Mouse (Mus musculus): ENCODE results near the gene Yeats4.
"Not testable (repeated sequence)": the region's sequence is repeated elsewhere in the genome, so short reads cannot be mapped to it uniquely, and the experiment has no call there.

The Yeats4 gene

DNA sequence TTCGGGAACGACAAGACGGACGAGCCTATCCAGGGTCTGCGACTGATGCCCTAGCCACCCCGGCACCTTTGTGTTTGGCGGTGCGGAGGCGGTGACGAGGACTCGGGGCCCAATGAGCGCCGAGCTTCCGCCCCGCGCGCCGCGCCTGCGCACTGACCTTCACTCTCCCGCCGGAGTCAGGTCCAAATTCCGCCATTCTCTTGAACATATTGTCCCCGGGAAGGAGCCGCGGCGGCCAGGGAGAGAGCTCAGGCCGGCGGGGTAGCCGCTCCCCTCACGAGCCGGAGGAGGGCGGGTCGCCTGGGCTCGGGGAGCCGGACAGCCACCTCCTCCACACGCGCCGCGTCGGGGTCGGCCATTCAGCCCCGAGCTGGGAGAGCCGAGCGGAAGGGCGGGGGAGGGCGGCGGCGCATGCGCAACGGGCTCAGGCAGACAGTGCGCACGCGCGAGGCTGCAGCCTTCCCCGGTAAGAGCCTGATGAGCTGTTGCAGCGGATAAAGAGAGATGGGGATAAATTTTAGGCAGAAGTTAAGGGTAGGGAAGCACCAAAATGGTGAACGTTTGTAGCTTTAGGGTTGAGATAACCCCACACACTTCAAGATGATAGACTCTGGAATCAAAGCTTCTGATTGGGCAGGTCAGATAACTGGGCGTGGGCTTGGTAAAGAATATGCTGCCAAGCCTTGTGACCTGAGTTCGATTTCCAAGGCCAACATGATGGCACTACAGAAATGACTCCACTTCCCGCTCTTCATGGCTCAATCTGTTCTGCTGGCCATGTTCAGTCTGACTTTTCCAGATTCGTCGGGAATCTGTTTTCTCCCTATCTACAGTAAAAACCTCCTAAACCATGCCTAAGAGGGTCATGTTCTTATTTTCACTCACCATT, at the start of gene Yeats4:
TSS of gene Yeats4 (minus strand) at position 406 of the 889 bp plus-strand sequence.
- peak; percentile 98 for DNase-seq (ENCODE audit: low read depth, low spot score)

- peak; percentile 32 for DNase-seq (ENCODE audit: low read depth, low spot score)
Measured at GRCm38 (mm10) chr10:117272023-117272422, 47.7 kb upstream of the Yeats4 start.

GRCm38 (mm10) chr10:117259870-117260269, 35.6 kb upstream of the Yeats4 start:
- DNase-seq (ENCODE audit: low read depth, low spot score): no peak

DNA sequence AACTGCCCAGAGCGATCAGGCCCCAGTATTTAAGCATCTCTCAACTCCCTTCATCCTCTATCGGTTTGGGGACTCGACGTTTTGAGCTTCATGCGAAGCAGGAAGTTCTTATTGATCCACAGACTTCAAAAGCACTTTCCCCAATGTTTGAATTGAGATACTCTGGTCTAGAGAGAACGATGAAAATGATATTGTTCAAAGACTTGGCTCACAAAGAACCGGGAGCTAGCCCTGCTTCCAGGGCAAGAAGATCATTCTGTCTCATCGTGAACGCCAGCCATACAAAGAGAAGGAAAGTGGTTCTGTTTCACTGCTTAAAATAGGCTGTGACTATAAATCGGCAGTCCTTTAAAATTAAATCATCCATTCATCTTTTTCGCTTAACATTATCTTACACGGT, 14.3 kb upstream of the Yeats4 start, which contains the start of gene 9530003J23Rik:
TSS of gene 9530003J23Rik (minus strand) at position 101 of the 400 bp plus-strand sequence.
- DNase-seq (ENCODE audit: low read depth, low spot score): no peak

DNA sequence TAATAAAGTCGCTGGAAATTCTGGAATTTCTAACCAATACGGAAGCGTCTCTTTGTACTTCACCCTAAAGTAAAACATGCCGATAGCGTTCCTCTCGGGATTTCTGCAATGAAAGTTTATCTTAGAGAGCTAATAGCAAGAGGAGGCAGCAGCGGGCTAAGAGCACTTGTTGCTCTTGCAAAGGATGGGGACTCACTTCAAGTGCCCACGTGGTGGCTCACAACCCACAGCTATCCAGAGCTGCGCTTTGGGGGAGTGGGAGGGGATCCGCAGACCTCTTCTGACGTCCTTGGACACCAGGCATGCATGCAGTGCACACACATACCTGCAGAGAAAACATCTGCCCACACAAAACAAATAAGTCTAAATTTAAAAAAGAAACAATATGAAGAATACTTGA, 11.6 kb upstream of the Yeats4 start:
- no peak for DNase-seq (ENCODE audit: low read depth, low spot score)

DNA sequence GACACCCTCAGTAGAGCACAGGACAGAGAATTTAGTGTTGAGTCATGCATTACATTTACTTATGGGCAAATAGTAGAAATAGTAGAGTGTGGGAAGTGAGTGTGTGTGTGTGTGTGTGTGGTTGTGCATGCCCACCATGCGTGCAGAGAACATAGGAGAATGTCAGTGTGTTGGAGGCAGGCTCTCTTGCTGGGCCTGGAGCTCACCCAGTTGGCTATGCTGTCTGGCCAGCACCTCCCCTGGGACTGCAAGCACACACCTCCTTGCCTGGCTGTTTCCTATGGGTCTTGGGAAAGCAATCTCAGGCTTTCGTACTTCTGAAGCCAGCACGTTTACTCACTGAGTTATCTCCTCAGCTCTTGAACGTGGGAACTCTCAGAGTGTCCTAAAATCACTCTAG, 10.5 kb upstream of the Yeats4 start:
- DNase-seq (ENCODE audit: low read depth, low spot score): no peak

GRCm38 (mm10) chr10:117229826-117230225, 5.5 kb upstream of the Yeats4 start:
- DNase-seq (ENCODE audit: low read depth, low spot score): no peak

- no peak for DNase-seq (ENCODE audit: low read depth, low spot score)
Measured at GRCm38 (mm10) chr10:117226002-117226401, 1.7 kb upstream of the Yeats4 start.

GRCm38 (mm10) chr10:117225094-117225493, 787 bp upstream of the Yeats4 start:
- DNase-seq (ENCODE audit: low read depth, low spot score): peak; percentile 66

DNA sequence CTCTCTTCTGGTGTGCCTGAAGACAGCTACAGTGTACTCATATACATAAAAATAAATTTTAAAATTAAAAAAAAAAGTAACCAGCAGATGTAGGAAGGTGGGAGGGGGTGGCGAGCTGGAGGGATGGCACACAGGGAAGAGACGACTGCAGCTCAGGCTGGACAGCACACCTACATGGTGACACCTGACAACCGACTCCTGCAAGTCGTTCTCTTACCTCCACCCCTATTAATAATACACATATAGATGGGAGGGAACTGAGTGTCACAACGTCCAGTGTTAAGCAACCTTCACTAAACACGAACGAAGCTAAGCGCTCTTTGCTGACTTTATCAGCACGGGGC, 577 bp downstream of the Yeats4 start:
- DNase-seq (ENCODE audit: low read depth, low spot score): no peak

DNA sequence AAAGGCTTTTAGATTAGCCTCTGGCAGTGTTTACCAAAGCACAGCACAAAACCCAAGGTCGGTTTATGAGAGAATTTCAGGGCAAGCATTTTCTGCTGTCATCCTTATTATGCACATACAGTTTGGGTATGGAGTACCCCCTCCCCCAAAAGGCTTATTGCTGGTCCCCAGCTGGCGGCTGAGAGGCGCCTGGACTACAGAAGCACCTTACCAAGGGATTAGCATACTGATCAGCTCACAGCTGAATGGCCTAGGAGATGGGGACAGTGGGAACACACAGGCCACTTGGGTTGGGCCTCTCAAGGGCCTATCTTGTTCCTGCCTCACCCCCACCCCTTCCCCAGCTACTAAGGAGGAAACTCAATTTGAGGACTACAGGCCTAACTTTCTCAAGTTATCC, 1.5 kb downstream of the Yeats4 start:
- no peak for DNase-seq (ENCODE audit: low read depth, low spot score)

- no peak for DNase-seq (ENCODE audit: low read depth, low spot score)
Measured at GRCm38 (mm10) chr10:117218351-117218750, 6.0 kb downstream of the Yeats4 start.

DNA sequence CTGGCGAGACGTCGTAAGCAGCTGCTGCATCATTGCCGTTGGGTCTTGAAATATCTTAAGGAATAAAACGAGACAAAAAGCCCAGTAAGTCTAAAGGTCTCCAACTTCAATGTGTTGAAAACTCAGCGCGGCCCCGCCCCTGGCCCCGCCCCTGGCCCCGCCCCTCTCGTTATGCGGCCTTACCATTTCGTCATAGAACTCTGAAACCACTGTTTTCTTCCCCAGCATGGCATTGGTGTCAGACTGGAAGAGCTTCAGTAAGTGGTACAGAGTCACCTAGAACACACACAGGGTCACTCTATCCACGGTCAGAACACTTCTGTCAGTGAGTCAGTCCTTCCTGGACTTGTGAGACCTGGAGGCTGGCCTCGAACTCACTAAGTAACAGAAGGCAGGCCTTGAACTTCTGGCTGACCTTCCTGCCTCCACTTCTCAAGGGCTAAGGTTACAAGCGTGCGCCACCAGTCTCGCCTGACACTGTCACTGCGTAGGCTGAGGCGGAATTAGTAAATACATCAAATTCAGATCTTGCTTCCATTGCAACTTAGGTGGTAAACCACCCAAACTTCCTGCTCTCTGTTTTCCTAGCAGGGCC, 7.0 kb downstream of the Yeats4 start:
- DNase-seq (ENCODE audit: low read depth, low spot score): peak; percentile 70

- DNase-seq (ENCODE audit: low read depth, low spot score): peak; percentile 88
Measured at GRCm38 (mm10) chr10:117216793-117217192, 7.5 kb downstream of the Yeats4 start.

DNA sequence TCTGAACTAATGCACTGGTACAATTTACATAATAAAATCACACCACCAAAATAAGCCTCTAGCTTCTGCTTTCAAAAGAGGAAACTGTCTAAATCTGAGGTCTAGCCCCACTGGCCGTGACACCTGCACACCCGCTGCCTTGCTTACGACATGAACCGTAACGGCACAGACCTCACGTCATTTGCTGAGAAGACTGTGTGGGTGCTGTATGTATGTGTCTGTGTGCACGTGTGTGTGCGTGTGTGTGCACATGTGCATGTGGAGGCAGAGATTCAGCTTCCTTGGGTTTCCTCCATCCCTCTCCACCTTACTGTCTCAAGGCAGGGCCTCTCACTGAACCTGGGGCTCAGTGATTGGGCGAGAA, 8.2 kb downstream of the Yeats4 start:
- DNase-seq (ENCODE audit: low read depth, low spot score): peak; percentile 96

GRCm38 (mm10) chr10:117215409-117216131, 8.7 kb downstream of the Yeats4 start:
- peak; percentile 74 for DNase-seq (ENCODE audit: low read depth, low spot score)

DNA sequence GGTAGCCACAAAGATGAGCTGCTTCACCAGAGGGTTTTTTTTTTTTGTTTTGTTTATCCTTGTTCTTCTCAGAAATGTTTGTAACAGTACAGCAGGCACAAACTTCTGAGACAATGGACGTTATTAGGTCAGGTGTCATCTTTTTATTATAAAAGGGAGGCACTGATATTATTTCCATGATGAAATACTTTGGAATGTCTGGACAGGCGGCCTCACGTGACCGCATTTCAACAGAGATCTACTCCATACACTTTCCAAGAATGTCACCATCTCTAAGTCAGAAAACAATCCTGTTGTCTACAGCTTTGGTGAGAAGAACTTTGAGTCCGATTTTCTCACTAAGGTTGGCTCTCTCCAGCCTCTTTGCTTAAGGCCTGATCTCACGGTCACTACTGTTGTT, 13.3 kb downstream of the Yeats4 start:
- DNase-seq (ENCODE audit: low read depth, low spot score): no peak

DNA sequence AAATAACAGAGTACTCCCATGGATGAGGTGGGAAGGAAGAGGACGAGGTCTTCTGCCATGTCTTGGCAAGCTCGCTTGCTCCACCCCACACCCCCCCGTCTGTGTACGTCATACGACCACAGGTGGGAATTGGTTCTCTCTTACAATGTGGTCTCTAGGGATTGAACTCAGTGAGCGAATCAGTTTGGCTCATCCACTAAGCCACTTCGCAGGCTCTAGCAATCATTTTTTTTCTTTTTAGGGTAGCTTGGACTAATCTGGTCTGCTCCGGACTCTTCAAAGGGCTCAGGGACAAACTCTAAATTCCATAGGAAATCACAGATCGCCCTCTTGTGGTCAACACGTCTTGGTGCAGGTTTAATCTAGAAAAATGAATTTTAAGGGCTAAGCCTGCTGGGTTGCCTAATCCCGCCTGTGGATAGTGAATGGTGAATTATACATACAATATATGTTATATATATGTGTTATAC, 14.8 kb downstream of the Yeats4 start:
- DNase-seq (ENCODE audit: low read depth, low spot score): peak; percentile 72

GRCm38 (mm10) chr10:117208787-117209186, 15.5 kb downstream of the Yeats4 start:
- not testable (repeated sequence) for DNase-seq (ENCODE audit: low read depth, low spot score)

GRCm38 (mm10) chr10:117208221-117208620, 16.1 kb downstream of the Yeats4 start:
- DNase-seq (ENCODE audit: low read depth, low spot score): no peak

DNA sequence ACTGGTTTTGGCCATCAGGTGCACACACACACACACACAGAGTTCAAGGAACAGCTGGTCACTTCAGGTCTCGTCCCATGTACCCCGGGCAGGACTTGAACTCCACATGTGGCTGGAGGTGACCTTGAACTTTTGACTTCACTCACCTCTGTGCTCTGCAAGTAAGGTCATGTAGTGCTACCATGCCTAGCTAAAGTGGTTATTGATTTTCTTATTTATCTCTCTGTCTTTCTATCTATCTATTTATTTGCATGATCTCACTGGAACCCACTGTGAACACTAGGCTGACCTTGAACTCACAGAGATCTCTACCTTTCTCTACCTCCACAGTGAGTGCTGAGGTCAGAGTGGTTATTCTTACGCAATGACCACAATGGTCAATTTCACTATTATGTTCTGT, 18.2 kb downstream of the Yeats4 start:
- DNase-seq (ENCODE audit: low read depth, low spot score): no peak

GRCm38 (mm10) chr10:117203558-117203981, 20.7 kb downstream of the Yeats4 start:
- DNase-seq (ENCODE audit: low read depth, low spot score): peak; percentile 69

All from A20 (cell line).